Mouse (Mus musculus) bone marrow macrophage, adult 2 months (primary cell): ENCODE data around the gene Coq5.

Experiments used
- CTCF ChIP-seq: IDR thresholded peaks from 2 replicates; pipeline ENCODE4 v1.5.1; 2012; ENCODE audit warnings: low read depth, mild to moderate bottlenecking, low read length, moderate library complexity
- POLR2A ChIP-seq: IDR thresholded peaks from 2 replicates; pipeline ENCODE4 v1.6.1; 2012; ENCODE audit warnings: mild to moderate bottlenecking, low read depth, low read length, borderline replicate concordance

DNA sequence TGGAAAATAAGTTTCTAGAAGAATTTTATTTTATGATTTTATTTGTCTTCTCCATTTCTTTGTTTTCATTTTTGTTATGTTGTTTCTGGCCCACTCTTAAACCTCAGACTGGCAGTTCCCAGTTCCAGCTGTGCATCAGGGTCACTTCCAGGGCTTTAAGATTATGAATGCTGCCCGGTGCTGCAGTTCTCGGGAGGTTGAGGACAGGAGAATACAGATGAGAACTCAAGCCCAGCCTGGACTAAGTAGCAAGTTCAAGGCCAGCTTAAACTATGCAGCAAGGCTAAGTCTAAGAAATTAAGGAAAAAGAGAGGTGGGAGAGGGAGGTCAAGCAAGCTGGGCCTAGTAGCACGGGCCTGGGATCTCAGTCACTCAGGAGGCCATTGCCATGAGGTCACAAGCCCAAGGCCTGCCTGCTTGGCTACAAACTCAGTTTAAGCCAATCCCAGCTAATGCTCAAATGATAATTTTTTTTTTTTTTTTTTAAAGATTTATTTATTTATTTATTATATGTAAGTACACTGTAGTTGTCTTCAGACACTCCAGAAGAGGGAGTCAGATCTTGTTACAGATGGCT lies 11.9 kb upstream of the Coq5 start:
- no peak for TF ChIP-seq CTCF
- TF ChIP-seq POLR2A: no peak
